Mouse (Mus musculus) c-Kit-positive CD71-positive TER-119-negative erythroid progenitor cells, embryonic 14.5 days (primary cell): ENCODE measurements around the gene Zswim9.
"Not testable (repeated sequence)": the region's sequence is repeated elsewhere in the genome, so short reads cannot be mapped to it uniquely, and the experiment has no call there.

Source experiments
- DNase-seq: peaks from one replicate; pipeline ENCODE4 v3.0.0-alpha.2; 2013; ENCODE audit warnings: low read depth

Gene Zswim9

DNA sequence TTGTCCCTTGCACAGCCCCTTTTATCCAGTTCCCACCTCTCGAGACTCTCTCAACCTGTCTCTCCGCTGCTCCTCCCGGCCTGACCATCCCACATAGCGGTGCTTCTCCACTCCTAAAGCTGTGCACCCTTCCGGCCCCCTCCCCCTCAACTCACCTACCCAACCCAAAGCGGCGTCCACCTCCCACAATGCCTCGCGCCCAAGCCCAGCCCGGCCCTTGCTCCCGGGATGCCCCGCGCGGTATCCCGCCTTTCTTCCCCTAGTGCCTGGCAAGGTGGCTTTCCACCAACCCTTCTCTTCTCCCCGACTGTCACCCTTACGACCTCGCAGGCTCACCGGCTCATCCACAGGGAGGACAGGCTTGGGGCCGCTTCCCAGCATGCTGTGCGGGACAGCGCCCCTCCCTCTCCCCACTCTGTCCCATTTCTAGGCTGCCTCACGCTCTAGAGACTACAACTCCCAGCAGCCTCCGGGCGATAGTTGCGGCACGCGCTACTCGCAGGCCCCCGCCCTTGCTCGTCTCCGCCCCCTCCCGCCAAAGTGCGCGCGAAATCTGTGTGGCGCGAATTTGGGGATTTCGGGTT lies at the start of gene Zswim9:
TSS of gene Zswim9 (minus strand) at position 414 of the 584 bp plus-strand sequence.
- peak; percentile 86 for DNase-seq

DNA sequence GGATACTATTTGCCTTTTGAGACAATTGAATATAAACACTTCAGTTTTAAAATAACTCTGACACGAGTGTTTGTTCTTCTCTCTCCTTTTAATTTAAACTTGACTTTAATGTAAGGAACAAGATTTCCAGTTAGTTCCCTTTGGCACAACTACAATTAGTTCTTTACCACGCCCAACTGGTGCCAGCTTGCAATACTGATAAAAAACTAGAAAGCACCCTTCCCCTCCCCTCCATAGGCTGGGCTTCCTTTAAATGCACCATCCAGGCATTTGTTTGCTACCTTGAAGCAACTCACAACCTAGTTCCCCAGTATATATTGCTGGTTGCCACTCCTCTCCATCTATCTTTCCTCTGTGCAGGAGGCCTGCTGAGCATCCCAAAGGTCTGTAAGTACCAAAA lies 45.8 kb upstream of the Zswim9 start, which contains the start of gene Pla2g4c:
TSS of gene Pla2g4c (plus strand) at position 340 of the 400 bp plus-strand sequence.
- peak; percentile 46 for DNase-seq

DNA sequence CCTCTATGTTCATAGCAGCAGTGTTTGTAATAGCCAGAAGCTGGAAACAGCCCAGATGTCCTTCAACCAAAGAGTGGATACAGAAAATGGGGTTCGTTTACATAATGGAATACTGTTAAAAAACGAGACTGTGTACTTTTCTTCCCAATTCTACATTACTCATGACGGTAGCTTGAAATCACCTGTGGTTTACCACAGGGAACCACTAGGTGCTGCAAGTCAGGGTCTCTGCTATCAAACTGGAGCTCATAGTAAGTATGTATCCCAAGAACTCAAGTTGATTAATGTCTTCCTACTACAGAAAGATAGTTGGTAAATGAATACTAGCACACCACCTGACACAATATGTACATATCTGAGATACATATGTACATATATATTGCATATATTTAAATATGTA lies 42.9 kb upstream of the Zswim9 start:
- no peak for DNase-seq

DNA sequence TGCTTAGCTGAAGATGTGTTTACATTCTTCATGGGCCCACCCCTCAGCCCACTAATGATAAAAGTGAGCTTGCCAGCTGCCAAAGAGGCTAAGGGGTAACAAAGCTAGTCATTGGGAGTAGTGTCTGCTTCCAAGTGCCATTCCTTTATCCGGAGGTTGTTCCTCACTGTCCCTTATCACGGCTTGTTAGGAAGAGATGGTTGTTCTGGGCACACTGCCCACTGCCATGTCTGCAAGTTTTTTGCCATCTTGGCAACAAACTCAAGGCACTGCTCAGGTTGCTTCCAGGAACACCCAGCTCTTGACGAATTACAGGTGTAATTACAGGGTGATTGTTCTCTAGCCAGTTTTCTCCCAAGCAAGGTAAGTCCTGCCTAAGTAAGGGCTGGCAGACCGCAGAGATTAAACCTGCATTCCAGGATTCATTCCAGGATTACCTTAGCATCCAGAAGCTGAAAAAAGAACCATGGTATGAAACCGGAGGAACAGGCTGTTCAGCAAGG lies 35.6 kb upstream of the Zswim9 start:
- DNase-seq: no peak

DNA sequence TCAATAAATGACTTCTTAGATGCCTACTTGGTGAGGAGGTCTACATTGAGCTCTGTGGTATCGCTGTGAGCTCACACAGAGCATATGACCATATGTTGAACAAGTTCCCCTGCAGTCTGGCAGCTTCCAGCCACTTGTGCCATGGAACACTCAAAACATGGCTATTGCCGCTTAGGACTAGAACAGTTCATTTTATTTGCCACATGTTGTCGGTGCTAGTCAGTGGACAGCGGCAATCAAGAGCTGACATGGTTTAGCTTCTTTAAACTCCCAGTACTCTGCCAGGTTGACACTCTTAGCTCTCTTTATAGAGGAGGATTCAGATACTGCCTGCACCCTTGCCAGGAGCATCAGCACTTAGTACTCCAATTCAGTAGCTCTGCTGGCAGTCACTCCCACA lies 32.9 kb upstream of the Zswim9 start:
- no peak for DNase-seq

DNA sequence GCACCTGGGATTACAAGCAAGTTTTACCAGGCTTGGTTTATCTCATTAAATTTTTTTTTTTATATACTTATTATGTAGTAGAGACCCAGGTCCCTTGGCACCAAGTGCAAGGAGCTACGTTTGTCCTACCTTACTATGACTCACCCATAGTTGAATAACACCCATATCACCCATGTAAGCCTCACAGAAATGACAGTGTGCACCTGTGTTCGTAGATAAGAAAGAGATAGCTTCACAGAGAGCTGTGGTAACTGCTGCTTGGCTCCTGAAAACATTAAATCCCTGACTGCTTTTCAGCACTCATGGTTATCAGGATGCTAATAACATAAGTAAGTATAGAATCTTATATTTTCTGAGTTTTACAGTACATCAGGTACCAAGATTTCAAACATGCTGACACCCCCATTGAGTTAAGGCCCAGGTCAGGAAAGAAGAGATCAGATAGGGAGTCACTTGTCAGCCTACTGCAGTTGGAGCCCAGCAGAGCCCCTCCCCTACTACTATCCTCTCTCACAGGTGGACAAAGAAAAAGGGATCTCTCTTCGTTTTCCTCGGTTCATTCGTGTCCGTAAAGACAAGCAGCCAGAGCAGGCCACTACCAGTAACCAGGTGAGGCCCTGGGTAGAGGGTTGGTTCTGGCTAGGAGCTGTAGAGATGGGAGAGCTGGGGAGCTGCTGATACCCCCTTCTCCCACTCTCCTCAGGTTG lies 32.1 kb upstream of the Zswim9 start:
- DNase-seq: peak; percentile 71

DNA sequence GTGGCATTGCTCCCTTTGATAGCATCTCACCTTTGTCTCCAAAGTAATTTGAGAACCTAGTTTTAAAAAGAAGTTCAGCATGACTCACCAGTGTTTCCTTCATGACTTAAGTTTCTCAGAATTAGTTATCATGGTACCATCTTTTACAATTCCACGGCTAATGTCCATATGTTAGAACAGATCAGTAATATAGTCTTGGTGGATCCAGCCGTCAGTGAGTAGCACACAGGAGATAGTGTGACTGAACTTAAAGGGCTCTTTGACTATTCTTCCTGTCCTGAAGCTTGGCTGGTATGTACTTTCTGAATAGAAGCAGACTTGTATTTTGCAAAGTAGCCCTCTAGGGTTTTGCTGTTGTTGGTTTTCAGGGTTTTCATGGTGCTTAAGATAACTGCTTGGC lies 30.9 kb upstream of the Zswim9 start:
- DNase-seq: peak; percentile 58

DNA sequence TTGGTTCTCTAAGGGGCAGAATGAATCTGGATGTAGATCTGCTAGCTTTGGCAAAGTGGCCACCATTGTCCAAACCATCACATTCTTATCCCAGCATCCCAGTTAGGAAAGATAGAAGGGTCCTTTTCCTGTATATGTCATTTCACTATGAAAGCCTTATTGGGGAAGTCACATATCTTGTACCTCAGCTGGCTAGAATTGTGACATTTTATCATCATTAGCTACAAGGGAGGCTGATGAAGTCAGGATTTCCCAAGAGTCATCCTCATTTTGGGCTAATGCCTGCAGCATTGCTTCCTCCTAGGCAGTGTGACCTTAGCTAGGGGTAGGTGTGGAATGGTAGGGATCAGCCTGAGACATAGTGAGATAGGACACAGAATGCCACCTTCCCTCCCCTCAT lies 24.9 kb upstream of the Zswim9 start:
- DNase-seq: no peak

DNA sequence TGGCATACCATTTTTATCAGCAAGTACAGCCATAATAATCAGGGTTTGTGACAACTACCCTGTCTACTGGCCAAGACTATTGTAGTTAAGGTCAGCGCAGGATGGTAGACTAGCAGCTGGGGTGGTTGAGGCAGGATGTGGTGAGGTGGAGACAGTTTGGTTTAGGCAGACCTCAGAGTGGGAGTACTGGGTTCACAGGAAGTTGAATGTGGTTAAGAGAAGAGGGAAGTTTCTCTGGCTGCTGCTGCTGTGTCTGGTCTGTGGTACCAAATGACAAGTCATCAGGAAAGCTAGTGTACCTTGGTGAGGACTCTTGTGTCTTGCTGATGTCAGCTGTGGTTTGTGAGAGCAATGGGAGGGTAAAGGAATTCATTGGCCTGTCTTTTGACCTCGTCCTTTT lies 24.3 kb upstream of the Zswim9 start:
- no peak for DNase-seq

DNA sequence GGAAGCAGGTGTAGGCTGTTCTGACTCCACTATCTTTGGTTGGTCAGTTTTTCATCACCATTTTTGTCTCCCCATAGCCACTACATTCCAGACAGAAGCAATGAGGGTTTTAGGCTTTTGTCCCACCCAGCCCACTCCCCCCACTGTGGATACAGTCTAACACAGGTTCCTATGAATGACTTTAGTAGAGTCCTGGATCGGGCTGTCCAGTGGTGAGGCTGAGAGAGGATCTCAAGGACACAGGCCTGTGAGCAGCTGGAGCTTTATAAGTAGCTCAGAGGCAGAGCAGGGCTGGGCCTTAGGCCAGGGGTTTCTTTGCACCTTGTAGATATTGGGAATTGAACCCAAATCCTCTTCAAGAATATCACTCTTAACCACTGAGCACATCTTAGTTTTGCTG lies 23.1 kb upstream of the Zswim9 start:
- no peak for DNase-seq

DNA sequence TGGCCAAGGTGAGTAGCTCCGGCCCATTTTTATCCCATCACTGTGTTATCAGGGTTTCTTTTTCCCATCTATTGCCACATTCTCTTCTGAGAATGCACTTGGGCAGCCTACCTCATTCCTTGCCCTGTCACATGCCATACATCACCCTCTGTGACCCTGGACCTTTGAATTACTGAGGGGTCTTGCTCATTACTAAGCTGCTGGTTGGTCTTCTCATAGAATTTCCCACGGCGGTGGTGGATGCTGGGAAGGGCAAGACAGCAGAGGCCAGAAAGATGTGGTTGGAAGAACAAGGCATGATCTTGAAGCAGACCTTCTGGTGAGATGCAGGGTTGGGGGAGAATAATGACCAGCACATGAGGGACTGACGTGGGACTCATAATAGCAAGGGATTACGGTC lies 20.3 kb upstream of the Zswim9 start:
- DNase-seq: no peak

DNA sequence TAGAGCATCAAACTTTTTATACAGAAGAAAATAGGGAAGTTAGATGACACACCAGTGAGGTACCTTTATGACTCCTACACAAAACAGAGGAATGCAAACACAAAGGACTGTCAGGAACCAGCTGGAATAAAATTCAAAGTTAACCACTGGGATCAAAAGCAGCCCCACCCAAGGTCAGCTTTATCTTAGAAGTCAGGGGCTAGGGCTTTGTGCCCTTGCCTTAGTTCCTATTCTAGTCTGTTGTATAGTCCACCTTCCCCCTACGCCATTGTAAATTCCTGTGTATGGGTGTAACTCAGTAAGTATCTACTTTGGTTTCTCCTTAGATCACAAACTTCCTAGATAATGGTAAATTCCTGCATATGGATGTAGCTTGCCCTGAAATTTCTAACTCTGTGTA lies 19.1 kb upstream of the Zswim9 start:
- DNase-seq: no peak

DNA sequence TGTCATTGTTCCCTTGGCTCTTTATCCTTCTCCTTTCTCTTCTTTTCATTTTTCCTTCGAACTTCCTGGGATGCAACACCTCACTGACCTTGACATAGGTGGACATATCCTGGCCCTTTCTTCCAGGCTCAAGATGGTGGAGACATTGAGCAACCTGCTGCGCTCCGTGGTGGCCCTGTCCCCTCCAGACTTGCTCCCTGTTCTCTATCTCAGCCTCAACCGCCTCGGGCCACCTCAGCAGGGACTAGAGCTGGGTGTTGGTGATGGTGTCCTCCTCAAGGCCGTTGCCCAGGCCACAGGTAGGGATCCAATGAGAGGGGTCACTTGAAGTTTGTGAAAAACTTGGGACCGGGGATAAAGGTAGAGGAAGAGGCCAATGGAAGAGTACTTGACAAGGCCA lies 16.7 kb upstream of the Zswim9 start:
- no peak for DNase-seq

DNA sequence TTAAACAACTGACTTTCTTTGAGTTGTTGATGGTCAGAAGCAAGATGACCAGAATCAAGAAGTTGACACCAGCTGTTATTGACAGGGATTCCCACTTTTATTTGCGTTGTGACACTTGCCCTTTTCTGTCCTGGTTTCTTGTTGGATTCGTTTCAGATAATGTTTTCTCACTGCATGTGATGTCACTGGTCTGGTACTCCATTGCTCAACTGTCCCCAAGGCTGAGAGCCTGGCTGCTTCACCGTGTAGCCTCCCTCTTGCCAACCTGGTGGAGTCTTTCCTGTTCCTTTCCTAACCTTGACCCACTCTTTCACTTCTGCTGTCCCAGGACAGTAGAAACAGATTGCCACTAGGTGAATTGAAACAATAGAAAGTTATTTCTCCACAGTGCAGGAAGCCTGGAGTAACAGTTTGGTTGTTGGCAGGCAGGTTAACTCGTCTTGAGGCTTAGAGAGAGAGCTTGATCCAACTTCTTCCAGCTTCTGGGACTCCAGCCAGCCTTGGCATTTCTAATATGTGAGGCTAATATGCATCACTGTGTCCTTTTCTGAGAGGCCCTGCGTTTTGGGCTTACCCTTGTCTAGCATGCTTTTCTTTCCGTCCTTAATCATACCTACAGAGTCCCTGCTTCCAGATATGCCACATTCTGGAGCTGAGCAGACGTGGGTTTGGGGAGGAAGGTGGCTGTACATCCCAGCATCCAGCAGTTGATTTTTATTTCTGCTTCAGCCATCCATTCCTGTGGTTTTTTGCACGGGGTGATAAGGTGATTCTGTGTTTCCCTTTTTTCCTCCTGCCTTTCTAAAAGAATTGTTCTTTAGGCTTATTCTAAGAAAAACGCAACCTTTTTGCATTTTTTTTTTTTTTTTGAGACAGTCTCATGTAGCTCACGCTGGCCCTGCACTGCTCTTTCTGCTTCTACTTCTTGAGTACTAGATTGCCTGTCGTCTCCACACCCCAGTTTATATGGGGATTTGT lies 15.6 kb upstream of the Zswim9 start:
- DNase-seq: no peak

DNA sequence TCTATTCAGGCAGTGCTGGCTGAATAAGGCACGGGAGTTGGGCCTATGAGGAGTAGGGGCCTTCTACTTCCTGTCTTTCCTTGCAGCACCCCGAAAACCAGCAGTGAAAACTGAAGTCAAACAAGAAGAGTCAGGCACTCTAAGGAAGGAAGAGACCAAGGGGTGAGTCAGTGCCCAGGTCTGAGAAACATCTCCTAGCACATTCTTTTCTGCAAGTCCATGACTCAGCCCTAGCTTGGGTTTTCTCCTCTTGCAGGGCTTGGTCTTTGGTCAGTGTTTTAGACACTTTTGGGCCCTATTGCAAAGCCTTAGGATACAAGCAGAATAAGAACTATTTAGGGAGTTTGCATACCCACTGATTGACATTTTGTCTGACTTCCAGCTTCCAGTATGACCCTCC lies 12.8 kb upstream of the Zswim9 start:
- DNase-seq: no peak

DNA sequence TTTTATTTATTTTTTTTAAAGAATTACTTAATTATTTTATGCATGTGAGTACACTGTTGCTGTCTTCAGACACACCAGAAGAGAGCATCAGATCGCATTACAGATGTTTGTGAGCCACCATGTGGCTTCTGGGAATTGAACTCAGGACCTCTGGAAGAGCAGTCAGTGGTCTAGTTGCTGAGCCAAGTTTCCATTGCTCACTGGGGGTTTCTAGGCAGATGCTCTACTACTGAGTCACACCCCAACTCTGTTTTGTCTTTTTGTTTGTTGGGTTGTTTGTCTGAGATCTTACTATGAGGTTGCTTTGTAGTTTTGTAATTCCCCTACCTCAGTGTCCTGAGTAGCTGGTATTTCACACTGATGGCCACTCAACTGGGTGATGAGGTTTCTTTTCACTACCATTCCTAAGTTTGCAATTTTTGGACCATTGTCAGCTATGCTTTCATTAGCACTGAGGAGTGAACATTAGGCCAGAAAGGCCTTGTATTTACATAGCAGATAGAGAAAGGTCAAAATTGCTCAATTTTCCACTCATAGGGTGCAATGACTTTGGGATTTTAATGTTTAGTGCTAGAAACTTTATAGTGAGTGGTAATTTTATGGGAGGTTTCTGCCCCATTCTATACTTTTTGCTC lies 11.6 kb upstream of the Zswim9 start:
- DNase-seq: no peak

DNA sequence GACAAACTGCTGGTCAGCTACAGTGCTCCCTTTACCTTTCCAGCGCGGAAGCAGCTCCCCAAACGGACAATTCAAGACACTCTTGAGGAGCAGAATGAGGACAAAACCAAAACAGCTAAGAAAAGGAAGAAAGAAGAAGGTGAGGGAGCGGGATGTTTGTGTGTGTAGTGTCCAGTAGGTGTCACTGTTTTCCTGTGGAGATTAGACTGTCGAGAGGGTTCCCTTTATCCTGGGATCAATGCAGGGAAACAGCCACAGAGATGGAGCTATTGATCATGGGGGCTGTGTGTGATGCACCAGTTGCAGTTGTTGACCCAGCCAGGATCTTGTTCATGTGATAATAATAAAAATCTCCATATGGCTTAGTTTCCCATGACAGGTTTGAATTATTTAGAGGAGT lies 10.1 kb upstream of the Zswim9 start:
- DNase-seq: no peak

DNA sequence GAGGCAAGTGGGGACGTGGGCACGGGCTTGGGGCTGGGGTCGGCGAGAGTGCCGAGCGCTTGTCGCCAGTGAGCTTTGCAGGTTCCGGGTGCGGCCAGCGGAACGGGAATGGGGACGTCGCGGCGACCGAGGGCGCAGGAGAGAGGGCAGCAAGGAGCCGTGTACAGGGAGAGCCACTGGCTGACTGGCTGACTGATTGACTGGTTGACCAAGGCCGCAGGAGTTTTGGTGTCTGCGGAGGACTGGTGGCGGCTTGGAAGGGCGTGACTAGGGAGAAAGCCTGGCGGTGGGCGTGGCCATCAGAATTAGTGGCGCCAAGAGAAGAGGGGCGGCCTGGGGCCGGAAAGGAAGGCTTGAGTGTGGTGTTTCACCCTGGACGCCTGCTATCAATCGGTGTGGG lies 436 bp upstream of the Zswim9 start:
- DNase-seq: not testable (repeated sequence)

DNA sequence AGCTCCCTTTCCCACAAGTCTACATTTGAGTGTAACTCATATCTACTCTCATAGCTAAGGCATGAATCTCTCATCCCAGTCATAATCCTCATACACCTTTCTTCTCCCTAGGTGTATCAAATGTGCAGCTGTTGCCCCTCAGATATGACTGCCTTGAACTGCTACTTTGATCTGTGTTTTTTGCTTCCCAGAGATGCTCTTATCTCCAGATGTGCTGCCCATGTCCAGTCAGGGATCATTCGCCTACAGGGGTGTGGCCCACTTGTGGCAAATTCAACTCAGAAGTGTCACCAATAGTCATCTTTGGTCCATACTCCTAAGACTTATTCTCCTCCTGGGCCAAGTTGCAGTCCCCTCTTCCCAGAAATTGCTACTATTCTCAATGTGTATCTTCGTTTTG lies 688 bp downstream of the Zswim9 start:
- DNase-seq: no peak

DNA sequence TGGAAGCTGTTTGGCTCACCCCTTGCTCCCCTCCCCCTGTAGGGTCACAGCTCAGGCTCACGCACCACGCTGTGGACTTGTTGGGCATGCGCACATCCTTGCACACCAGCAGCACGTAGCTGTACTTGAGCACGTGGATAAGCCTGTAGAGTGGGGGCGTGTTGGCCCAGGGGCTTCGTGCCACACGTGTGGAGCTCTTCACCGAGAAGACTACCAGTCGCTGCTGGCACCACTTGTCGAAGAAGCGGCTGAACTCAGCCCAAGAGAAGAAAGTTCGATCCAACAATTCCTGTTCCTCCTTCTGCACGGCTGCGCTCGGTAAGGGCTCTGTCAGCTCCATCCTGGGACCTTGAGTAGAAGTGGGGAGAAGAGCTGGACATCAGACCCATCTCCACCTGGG lies 1.4 kb downstream of the Zswim9 start, which contains the start of gene Lig1:
TSS of gene Lig1 (plus strand) at position 203 of the 400 bp plus-strand sequence.
- DNase-seq: no peak

DNA sequence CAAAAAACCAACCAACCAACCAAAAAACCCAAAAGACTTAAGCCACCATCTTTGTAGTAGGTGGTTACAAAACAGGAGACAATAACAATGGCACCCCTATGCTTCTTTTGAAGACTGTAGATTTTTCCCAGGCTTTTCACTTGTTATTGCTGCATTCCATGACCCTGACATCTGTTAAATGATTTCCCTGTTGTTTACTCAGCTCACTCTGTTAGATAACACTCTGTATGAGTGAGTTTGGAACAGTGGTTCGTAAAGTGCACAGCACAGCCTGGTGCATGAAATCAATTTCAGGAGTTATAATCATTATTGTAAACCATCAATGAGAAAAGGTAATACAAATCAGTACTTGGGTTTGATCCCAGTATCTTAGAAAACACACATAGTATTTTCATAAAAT lies 6.8 kb downstream of the Zswim9 start:
- no peak for DNase-seq

DNA sequence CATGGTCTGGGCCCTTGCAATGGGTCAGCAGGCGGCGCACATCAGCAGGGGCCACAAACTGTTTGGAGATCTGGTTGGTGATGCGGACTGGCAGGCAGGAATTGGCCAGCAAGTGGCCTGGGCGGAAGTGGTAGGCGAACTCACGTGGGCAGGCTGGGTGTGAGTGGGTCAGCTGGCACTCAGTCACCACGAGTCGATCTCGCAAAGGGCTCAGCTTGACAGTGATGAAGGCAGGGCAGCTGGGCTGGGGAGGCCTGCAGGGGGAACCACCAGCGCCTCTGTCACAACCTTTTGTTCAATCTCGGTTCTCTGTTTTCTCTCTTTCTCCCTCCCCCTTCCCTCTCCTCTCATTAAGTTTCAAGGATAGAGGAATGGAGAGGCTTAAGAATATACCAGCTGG lies 9.1 kb downstream of the Zswim9 start:
- DNase-seq: no peak
